Mouse (Mus musculus) erythroid progenitor cell, adult 5-6 weeks (primary cell): Measurements from ENCODE around the gene Hpse2. TPM values are rescaled to one million over a fixed set of nuclear protein-coding genes. Genes with fewer than 3 reads are reported as not detected.
A peak's percentile ranks its signal among the peaks of the same experiment; 100 is the strongest.

ENCODE experiments used
- ATAC-seq: replicated peaks from 2 replicates; pipeline ENCODE4 v1.8.0; 2016; ENCODE audit warnings: moderate number of reproducible peaks, mild to moderate bottlenecking, moderate TSS enrichment, inconsistent platforms; ENCODE audit not compliant: poor library complexity, low FRiP score, severe bottlenecking
- total RNA-seq, 2 experiments: library from RNA; stranded (forward) in 1 of 2; stranded (reverse) in 1 of 2; fragments of 150-400 nt in 1 of 2; fragments of 186-747, 209-891 nt in 1 of 2; gene quantifications; 2 replicates each; pipeline versions ENCODE4 v1.2.3 to v1.2.4; 2015 to 2017; ENCODE audit warnings: low replicate concordance in 2 of 2

Hpse2 gene
- total RNA-seq (2015; ENCODE audit: low replicate concordance): not detected in 2 replicates
- total RNA-seq (2017; ENCODE audit: low replicate concordance): not detected in 2 replicates

GRCm38 (mm10) chr19:43388017-43388904 lies at the start of gene Hpse2:
Gene Hpse2, minus strand, starts transcription at chr19:43388355.
- no peak for ATAC-seq

GRCm38 (mm10) chr19:43427446-43428224 lies 39.5 kb upstream of the Hpse2 start:
- ATAC-seq: no peak

- ATAC-seq: no peak
Measured at GRCm38 (mm10) chr19:43424082-43424481, 35.9 kb upstream of the Hpse2 start.

- ATAC-seq: no peak
Measured at GRCm38 (mm10) chr19:43420506-43420905, 32.4 kb upstream of the Hpse2 start.

- ATAC-seq: no peak
Measured at GRCm38 (mm10) chr19:43415565-43415964, 27.4 kb upstream of the Hpse2 start.

- ATAC-seq: no peak
Measured at GRCm38 (mm10) chr19:43407181-43407580, 19.0 kb upstream of the Hpse2 start.

- no peak for ATAC-seq
Measured at GRCm38 (mm10) chr19:43396327-43396726, 8.2 kb upstream of the Hpse2 start.

- ATAC-seq: no peak
Measured at GRCm38 (mm10) chr19:43387071-43387770, 934 bp downstream of the Hpse2 start.

- ATAC-seq: no peak
Measured at GRCm38 (mm10) chr19:43386041-43386952, 1.9 kb downstream of the Hpse2 start.

- ATAC-seq: no peak
Measured at GRCm38 (mm10) chr19:43385451-43385850, 2.7 kb downstream of the Hpse2 start.

- no peak for ATAC-seq
Measured at GRCm38 (mm10) chr19:43384978-43385431, 3.1 kb downstream of the Hpse2 start.

- ATAC-seq: no peak
Measured at GRCm38 (mm10) chr19:43384346-43384977, 3.7 kb downstream of the Hpse2 start.

GRCm38 (mm10) chr19:43358830-43359229 lies 29.3 kb downstream of the Hpse2 start:
- ATAC-seq: no peak

GRCm38 (mm10) chr19:43311125-43311524 lies 77.0 kb downstream of the Hpse2 start:
- ATAC-seq: no peak

GRCm38 (mm10) chr19:43306756-43307155 lies 81.4 kb downstream of the Hpse2 start:
- no peak for ATAC-seq

- peak; percentile 67 for ATAC-seq
Measured at GRCm38 (mm10) chr19:43281336-43281735, 106.8 kb downstream of the Hpse2 start.

GRCm38 (mm10) chr19:43243993-43244392 lies 144.2 kb downstream of the Hpse2 start:
- no peak for ATAC-seq

- ATAC-seq: no peak
Measured at GRCm38 (mm10) chr19:43231711-43232110, 156.4 kb downstream of the Hpse2 start.

GRCm38 (mm10) chr19:43193562-43193961 lies 194.6 kb downstream of the Hpse2 start:
- ATAC-seq: no peak
